Comparison of ENCODE assay signal across 14 mouse cellular contexts in the genomic region with DNA sequence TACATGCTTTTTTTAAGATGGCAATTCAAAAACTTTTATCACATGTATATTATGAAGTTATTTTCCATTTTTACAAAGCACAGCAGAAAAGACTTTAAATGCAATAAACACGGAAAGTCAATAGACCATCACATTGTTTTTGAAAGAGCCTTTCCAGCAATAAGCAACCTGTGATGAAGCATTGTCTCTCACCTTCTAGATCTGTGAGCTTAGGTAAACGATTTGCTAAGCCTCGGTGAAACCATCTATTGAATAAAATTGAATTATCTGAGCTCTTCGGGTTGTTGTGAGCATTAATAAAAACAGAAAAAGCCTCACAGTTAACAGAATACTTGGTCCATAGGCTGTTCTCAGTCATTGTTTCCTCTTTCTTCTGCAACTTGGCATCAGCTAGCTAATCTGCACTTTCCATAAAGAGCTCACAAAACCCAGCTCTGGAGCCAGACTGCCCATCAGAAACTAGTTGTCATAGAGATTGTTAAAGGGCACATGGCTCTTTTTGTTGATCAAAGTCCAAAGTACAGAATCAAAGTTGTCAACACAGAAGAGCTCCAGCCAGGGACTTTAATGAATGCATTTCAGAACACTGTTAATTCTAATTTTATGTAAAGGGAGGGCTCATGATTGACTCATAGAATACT.
DNase-seq lines count a peak whose midpoint lies in the region; ATAC-seq and TF ChIP-seq lines count a peak whose summit lies in the region.
"Had no signal": no experiment of that assay in that cellular context is flagged by ENCODE, and none has a peak within 500 bp of the region (broad histone marks: within the 10 kb centered on the region; RNA-seq: fewer than 3 reads in every experiment).

No protein-coding gene starts in this region.

- no peaks in the 10 kb centered on the region for H3K36me3 ChIP-seq in kidney, embryonic 14.5 days (ENCODE audit: control insufficient read depth, insufficient read depth, low read length)
- H3K36me3 ChIP-seq in forebrain, embryonic 12.5 days (replicated peaks): no peaks in the 10 kb centered on the region
- no peaks in the 10 kb centered on the region for H3K36me3 ChIP-seq in hindbrain, postnatal 0 days (ENCODE audit: insufficient read depth, low read length)
- H3K36me3 ChIP-seq: embryonic facial prominence, embryonic 15.5 days; limb, embryonic 15.5 days had no signal

- no peak overlapping the region for H3K4me3 ChIP-seq in kidney, embryonic 14.5 days (ENCODE audit: low read length)
- no peak overlapping the region for H3K4me3 ChIP-seq in forebrain, embryonic 12.5 days (replicated peaks)
- H3K4me3 ChIP-seq in hindbrain, postnatal 0 days (ENCODE audit: low read length): no peak overlapping the region
- H3K4me3 ChIP-seq: embryonic facial prominence, embryonic 15.5 days; limb, embryonic 15.5 days had no signal

- 82% methylated on average over 4 of the region's 4 CpGs for WGBS in kidney, embryonic 14.5 days
- WGBS in forebrain, embryonic 12.5 days: 27% methylated on average over 4 of the region's 4 CpGs
- 31% methylated on average over 4 of the region's 4 CpGs for WGBS in hindbrain, postnatal 0 days

- no peaks in the 10 kb centered on the region for H3K9me3 ChIP-seq in kidney, embryonic 14.5 days (ENCODE audit: control insufficient read depth, low read length)
- H3K9me3 ChIP-seq in forebrain, embryonic 12.5 days: no peaks in the 10 kb centered on the region
- no peaks in the 10 kb centered on the region for H3K9me3 ChIP-seq in hindbrain, postnatal 0 days (ENCODE audit: low read length)
- H3K9me3 ChIP-seq: embryonic facial prominence, embryonic 15.5 days; limb, embryonic 15.5 days had no signal

- no peak for ATAC-seq in kidney, embryonic 14.5 days (ENCODE audit: low FRiP score, low TSS enrichment)
- peak; percentile 79 for ATAC-seq in forebrain, embryonic 12.5 days (ENCODE audit: low FRiP score)
- peak; percentile 81 for ATAC-seq in hindbrain, postnatal 0 days

- no peak for TF ChIP-seq CTCF in hindbrain, postnatal 0 days (IDR thresholded peaks at IDR 0.05; ENCODE audit: low read depth)

- H3K27me3 ChIP-seq in kidney, embryonic 14.5 days (ENCODE audit: control insufficient read depth, insufficient read depth, low read length): no peaks in the 10 kb centered on the region
- no peaks in the 10 kb centered on the region for H3K27me3 ChIP-seq in forebrain, embryonic 12.5 days
- H3K27me3 ChIP-seq in hindbrain, postnatal 0 days (ENCODE audit: insufficient read depth, low read length): no peaks in the 10 kb centered on the region
- H3K27me3 ChIP-seq: embryonic facial prominence, embryonic 15.5 days; limb, embryonic 15.5 days had no signal

- H3K4me2 ChIP-seq in kidney, embryonic 14.5 days (replicated peaks; ENCODE audit: low read depth, low read length): no peak overlapping the region
- H3K4me2 ChIP-seq in forebrain, embryonic 12.5 days: no peak overlapping the region
- H3K4me2 ChIP-seq in hindbrain, postnatal 0 days (ENCODE audit: low read depth, low read length): 0 out of 2 replicates have a peak overlapping the region, but pooled peaks have one; percentile 19
- H3K4me2 ChIP-seq: embryonic facial prominence, embryonic 15.5 days; limb, embryonic 15.5 days had no signal

- H3K4me1 ChIP-seq in kidney, embryonic 14.5 days (ENCODE audit: control insufficient read depth, insufficient read depth, low read length): no peaks in the 10 kb centered on the region
- peaks cover 17% of the 10 kb centered on the region for H3K4me1 ChIP-seq in forebrain, embryonic 12.5 days
- peaks cover 4% of the 10 kb centered on the region for H3K4me1 ChIP-seq in hindbrain, postnatal 0 days (ENCODE audit: insufficient read depth, low read length)

- no peak overlapping the region for H3K27ac ChIP-seq in kidney, embryonic 14.5 days (ENCODE audit: low read depth, low read length)
- H3K27ac ChIP-seq in forebrain, embryonic 12.5 days: peak overlapping the region; percentile 66; the same call in 1 of the 2 replicates
- peak overlapping the region; percentile 7; the same call in 1 of the 2 replicates for H3K27ac ChIP-seq in hindbrain, postnatal 0 days
- H3K27ac ChIP-seq: stomach, postnatal 0 days had no signal

- no peak overlapping the region for H3K9ac ChIP-seq in kidney, embryonic 14.5 days (ENCODE audit: low read depth, low read length)
- H3K9ac ChIP-seq in forebrain, embryonic 12.5 days: no peak overlapping the region
- H3K9ac ChIP-seq in hindbrain, postnatal 0 days (replicated peaks; ENCODE audit: low read length): no peak overlapping the region
- H3K9ac ChIP-seq: embryonic facial prominence, embryonic 15.5 days; limb, embryonic 15.5 days had no signal

- peak; percentile 6 for DNase-seq in kidney, adult 11 months
- peak; percentile 50 for DNase-seq in MN1 (ENCODE audit: low spot score)
- peak; percentile 71 for DNase-seq in hindbrain, postnatal 0 days (ENCODE audit: low spot score)
- DNase-seq in ovary, postnatal 10 days (ENCODE audit: low spot score): no peak
- DNase-seq in embryo, embryonic 11 days: no peak
- no peak for DNase-seq in layer of hippocampus, adult 8-10 months (ENCODE audit: low spot score in 2 of 2)
- DNase-seq: cerebellum, postnatal 36 days; kidney, postnatal 4 days; lung, postnatal 14 days had no signal

Comparison
In these comparisons a context has a peak if more than half of its experiments do, and no peak if none do; other contexts are left out.
1. DNase-seq: peak in kidney, adult 11 months (single experiment), MN1 (single experiment) and hindbrain, postnatal 0 days (single experiment); none in ovary, postnatal 10 days (single experiment), embryo, embryonic 11 days (single experiment) and layer of hippocampus, adult 8-10 months (0 of 2).